Mouse (Mus musculus): ENCODE measurements around the gene Plek. TPM values are rescaled to one million over a fixed set of nuclear protein-coding genes. Genes with fewer than 3 reads are reported as not detected.

The Plek gene
- polyA plus RNA-seq, 1 experiment from 2014 or later: 10.6 TPM

DNA sequence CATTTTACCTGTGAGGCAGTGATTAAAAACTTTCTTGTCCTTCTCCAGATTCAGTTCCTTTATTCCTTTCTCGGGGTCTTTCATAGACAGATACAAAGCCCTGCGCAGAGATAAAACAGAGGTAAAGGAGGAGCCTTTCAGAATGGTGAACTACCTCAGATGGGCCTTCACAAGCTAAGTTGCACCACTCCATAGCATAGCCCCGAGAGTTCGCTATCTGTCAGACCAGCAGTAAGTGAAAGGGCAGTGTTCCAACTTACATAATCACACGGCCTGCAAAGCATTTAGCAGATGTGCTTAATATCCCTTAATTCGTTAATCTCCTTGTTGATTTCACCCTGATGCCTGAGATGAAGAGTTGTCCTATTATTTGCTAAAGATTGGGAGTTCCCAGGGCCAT is 59.3 kb downstream of the Plek start:
- Histone ChIP-seq H3K9me3 (no peaks in the 10 kb centered on the region), H3K36me3 (no peaks in the 10 kb centered on the region), H3K27ac (no peak overlapping the region), H3K4me3 (no peak overlapping the region), H3K27me3 (ENCODE audit: insufficient read depth, poor library complexity, severe bottlenecking) (no peaks in the 10 kb centered on the region), H3K4me1 (no peaks in the 10 kb centered on the region)
- 81% methylated on average over 6 of the region's 6 CpGs for WGBS
- no peak for DNase-seq (ENCODE audit: low spot score)

GRCm38 (mm10) chr11:16989885-16990284 is 62.3 kb downstream of the Plek start:
- WGBS: 81% methylated on average over 5 of the region's 5 CpGs
- H3K27ac ChIP-seq: no peak overlapping the region
- H3K4me1 ChIP-seq: no peaks in the 10 kb centered on the region
- H3K4me3 ChIP-seq: no peak overlapping the region
- H3K36me3 ChIP-seq: no peaks in the 10 kb centered on the region
- H3K9me3 ChIP-seq: no peaks in the 10 kb centered on the region
- no peaks in the 10 kb centered on the region for H3K27me3 ChIP-seq (ENCODE audit: insufficient read depth, poor library complexity, severe bottlenecking)
- DNase-seq (ENCODE audit: low spot score): no peak

DNA sequence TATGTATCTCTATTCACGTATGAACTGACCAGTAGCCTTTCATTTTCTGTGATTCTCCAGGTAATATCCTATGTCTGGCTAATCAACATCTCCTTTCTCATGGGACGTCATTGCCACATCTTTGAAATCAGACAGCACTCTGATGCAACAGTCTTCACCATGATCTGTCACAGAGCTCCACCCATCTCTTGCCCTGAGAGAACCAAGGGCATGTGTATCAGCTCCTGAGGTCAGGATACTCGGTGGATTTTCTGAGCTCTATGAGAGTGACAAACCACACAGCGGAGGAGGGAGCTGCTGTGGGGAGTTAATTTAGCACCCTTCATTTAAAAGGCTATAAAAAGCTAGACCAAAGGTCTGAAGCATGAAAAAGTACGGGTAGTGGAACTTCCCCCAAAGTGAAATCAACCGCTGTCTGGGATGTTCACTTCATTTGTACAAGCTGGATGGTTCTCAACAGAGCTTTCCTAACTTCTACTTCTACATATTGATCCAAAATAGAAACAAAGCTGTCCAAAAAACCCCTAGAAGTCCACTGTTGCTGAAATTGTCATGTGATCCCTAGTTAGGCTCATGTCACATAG is 64.3 kb downstream of the Plek start:
- Histone ChIP-seq H3K36me3 (no peaks in the 10 kb centered on the region), H3K27me3 (ENCODE audit: insufficient read depth, poor library complexity, severe bottlenecking) (no peaks in the 10 kb centered on the region), H3K4me1 (no peaks in the 10 kb centered on the region), H3K4me3 (no peak overlapping the region), H3K9me3 (no peaks in the 10 kb centered on the region), H3K27ac (no peak overlapping the region)
- DNase-seq (ENCODE audit: low spot score): no peak
- 69% methylated on average over 6 of the region's 6 CpGs for WGBS

DNA sequence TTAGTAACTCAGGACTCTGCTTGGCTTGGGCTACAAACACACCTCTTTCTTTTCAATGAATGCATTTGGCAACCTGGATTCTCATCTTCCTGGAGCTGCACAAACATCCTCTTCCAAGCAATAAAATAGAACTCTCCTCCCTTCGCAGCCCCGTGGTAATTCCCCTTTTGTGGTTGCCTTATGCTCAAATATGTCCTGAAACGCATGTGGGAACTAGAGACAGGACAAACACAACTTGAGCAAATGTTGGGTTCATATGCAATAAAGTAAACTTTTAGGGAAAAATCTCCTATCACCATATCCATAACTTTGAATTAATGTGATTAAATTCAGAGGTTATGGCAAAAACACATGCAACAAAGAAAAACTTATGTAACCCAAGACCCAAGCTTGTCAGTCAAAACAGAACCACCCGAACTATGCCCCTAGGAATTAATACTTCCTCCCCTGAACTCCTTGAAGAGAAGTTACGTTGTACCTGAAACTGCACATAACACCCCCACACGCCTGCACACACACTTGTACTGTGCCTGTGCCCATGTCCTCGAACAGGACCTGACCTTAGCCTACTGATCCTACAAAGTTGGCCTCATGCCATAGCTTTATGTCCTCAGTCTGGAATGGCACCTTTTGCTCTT is 65.5 kb downstream of the Plek start:
- Histone ChIP-seq H3K36me3 (no peaks in the 10 kb centered on the region), H3K27ac (no peak overlapping the region), H3K27me3 (ENCODE audit: insufficient read depth, poor library complexity, severe bottlenecking) (no peaks in the 10 kb centered on the region), H3K4me3 (no peak overlapping the region), H3K9me3 (no peaks in the 10 kb centered on the region), H3K4me1 (no peaks in the 10 kb centered on the region)
- 75% methylated on average over 7 of the region's 7 CpGs for WGBS
- no peak for DNase-seq (ENCODE audit: low spot score)

GRCm38 (mm10) chr11:16978161-16978707 is 73.9 kb downstream of the Plek start:
- H3K27ac ChIP-seq: no peak overlapping the region
- H3K36me3 ChIP-seq: no peaks in the 10 kb centered on the region
- no peak for DNase-seq (ENCODE audit: low spot score)
- H3K4me1 ChIP-seq: peaks cover 2% of the 10 kb centered on the region; the same call in 1 of the 2 replicates
- H3K4me3 ChIP-seq: no peak overlapping the region
- no peaks in the 10 kb centered on the region for H3K9me3 ChIP-seq
- H3K27me3 ChIP-seq (ENCODE audit: insufficient read depth, poor library complexity, severe bottlenecking): no peaks in the 10 kb centered on the region
- 82% methylated on average over 5 of the region's 5 CpGs for WGBS

DNA sequence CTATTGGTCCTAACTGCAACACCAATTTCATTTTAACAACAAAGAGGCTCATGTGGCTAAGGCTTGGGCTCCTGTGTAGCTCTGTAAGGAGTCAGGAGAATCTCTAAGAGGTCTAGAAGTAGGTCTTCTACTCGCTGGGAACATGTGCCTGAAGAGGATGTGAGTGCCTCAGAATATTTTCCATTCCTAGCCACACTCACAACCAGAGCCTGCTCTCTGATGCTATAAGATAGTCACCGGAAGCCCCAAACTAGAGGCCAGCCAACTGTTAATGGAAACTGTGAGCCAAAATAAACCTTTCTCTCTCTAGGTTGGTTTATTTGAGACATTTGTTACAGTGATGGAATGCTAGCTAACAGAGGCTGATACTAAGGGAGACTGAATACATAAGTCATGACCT is 74.6 kb downstream of the Plek start:
- Histone ChIP-seq H3K4me1 (peaks cover 2% of the 10 kb centered on the region; the same call in 1 of the 2 replicates), H3K9me3 (no peaks in the 10 kb centered on the region), H3K4me3 (no peak overlapping the region), H3K27ac (no peak overlapping the region), H3K27me3 (ENCODE audit: insufficient read depth, poor library complexity, severe bottlenecking) (no peaks in the 10 kb centered on the region), H3K36me3 (no peaks in the 10 kb centered on the region)
- WGBS: 49% methylated on average over 2 of the region's 2 CpGs
- no peak for DNase-seq (ENCODE audit: low spot score)

- Histone ChIP-seq H3K4me3 (no peak overlapping the region), H3K27me3 (ENCODE audit: insufficient read depth, poor library complexity, severe bottlenecking) (no peaks in the 10 kb centered on the region), H3K36me3 (no peaks in the 10 kb centered on the region), H3K4me1 (peaks cover 2% of the 10 kb centered on the region; the same call in 1 of the 2 replicates), H3K9me3 (no peaks in the 10 kb centered on the region), H3K27ac (no peak overlapping the region)
- WGBS: 49% methylated on average over 4 of the region's 4 CpGs
- DNase-seq (ENCODE audit: low spot score): no peak
These were observed 75.2 kb downstream of the Plek start for GRCm38 (mm10) chr11:16976937-16977336.

DNA sequence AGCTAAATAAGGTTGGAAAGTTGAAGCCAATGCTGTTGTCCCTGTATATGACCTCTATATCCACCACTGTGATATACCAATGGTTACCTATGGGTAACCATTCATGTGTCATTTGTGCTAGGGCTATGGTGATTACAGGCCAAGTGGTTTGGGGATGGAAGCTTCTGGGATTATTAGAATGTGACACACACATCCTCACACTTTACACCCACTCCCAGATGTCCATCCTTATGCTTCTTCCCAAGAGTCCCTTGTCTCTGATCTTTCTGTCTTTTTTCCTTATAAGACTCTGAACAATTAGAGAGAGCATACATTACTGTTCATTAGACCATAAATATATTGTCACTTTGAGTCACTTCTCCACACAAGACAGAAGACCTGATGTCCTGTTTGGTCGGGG is 79.1 kb downstream of the Plek start:
- Histone ChIP-seq H3K36me3 (no peaks in the 10 kb centered on the region), H3K4me3 (no peak overlapping the region), H3K27me3 (ENCODE audit: insufficient read depth, poor library complexity, severe bottlenecking) (no peaks in the 10 kb centered on the region), H3K9me3 (no peaks in the 10 kb centered on the region), H3K4me1 (peaks cover 2% of the 10 kb centered on the region; the same call in 1 of the 2 replicates), H3K27ac (no peak overlapping the region)
- WGBS: 80% methylated on average over 1 of the region's 1 CpGs
- DNase-seq (ENCODE audit: low spot score): no peak

- Histone ChIP-seq H3K9me3 (no peaks in the 10 kb centered on the region), H3K4me3 (no peak overlapping the region), H3K4me1 (peaks cover 2% of the 10 kb centered on the region; the same call in 1 of the 2 replicates), H3K27me3 (ENCODE audit: insufficient read depth, poor library complexity, severe bottlenecking) (no peaks in the 10 kb centered on the region), H3K27ac (no peak overlapping the region), H3K36me3 (no peaks in the 10 kb centered on the region)
- DNase-seq (ENCODE audit: low spot score): no peak
- WGBS: 73% methylated on average over 3 of the region's 3 CpGs
These were observed 80.2 kb downstream of the Plek start for GRCm38 (mm10) chr11:16972027-16972426.

GRCm38 (mm10) chr11:16969650-16970049 is 82.5 kb downstream of the Plek start:
- no peaks in the 10 kb centered on the region for H3K9me3 ChIP-seq
- WGBS: 47% methylated on average over 2 of the region's 2 CpGs
- no peak overlapping the region for H3K4me3 ChIP-seq
- no peak overlapping the region for H3K27ac ChIP-seq
- H3K27me3 ChIP-seq (ENCODE audit: insufficient read depth, poor library complexity, severe bottlenecking): no peaks in the 10 kb centered on the region
- no peak for DNase-seq (ENCODE audit: low spot score)
- no peaks in the 10 kb centered on the region for H3K36me3 ChIP-seq
- no peaks in the 10 kb centered on the region for H3K4me1 ChIP-seq

- Histone ChIP-seq H3K27ac (no peak overlapping the region), H3K4me3 (no peak overlapping the region), H3K4me1 (no peaks in the 10 kb centered on the region), H3K9me3 (no peaks in the 10 kb centered on the region), H3K27me3 (ENCODE audit: insufficient read depth, poor library complexity, severe bottlenecking) (no peaks in the 10 kb centered on the region), H3K36me3 (no peaks in the 10 kb centered on the region)
- 32% methylated on average over 2 of the region's 2 CpGs for WGBS
- DNase-seq (ENCODE audit: low spot score): no peak
These were observed 84.4 kb downstream of the Plek start for GRCm38 (mm10) chr11:16967806-16968205.

DNA sequence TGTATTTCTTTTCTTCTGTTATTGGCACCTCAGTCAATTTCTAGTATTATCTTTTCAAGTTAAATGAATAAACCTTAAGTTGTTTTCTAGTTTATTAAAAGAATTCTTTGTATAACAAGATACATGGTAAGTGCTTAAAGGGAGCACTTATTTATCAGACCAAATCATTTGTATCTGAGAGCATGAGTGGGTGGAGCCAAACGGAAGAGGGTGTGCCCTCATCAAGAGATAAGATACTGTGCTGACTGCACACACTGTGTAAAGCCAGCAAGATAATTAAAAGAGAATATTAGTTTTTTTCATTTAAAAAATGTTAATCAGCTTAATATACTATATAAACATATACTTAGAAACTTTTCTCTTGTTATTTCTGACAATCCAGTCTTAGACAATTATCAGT is 93.7 kb downstream of the Plek start:
- 65% methylated on average over 1 of the region's 1 CpGs for WGBS
- no peak overlapping the region for H3K4me3 ChIP-seq
- H3K4me1 ChIP-seq: no peaks in the 10 kb centered on the region
- no peak for DNase-seq (ENCODE audit: low spot score)
- H3K9me3 ChIP-seq: no peaks in the 10 kb centered on the region
- H3K27me3 ChIP-seq (ENCODE audit: insufficient read depth, poor library complexity, severe bottlenecking): no peaks in the 10 kb centered on the region
- no peak overlapping the region for H3K27ac ChIP-seq
- no peaks in the 10 kb centered on the region for H3K36me3 ChIP-seq

DNA sequence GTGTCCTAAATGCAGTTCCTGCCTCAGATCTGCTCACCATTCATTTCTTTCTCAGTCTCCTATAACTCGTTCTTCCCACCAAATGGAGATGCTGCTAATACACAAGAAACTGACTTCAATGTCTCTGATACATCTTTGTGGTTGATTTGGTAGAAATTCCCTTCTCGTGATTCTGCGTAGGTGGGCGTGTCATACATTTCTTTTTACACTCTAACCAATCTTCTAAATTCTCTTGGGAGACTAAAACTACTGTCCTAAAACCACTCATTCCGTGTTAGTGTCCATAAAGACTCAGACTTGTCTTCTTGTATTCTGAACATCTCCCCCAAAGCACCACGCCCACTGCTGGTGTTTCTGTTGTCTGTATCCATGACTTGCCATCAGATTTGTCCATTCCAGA is 95.2 kb downstream of the Plek start:
- no peak overlapping the region for H3K27ac ChIP-seq
- WGBS: 85% methylated on average over 6 of the region's 6 CpGs
- no peak for DNase-seq (ENCODE audit: low spot score)
- H3K9me3 ChIP-seq: no peaks in the 10 kb centered on the region
- no peak overlapping the region for H3K4me3 ChIP-seq
- no peaks in the 10 kb centered on the region for H3K36me3 ChIP-seq
- no peaks in the 10 kb centered on the region for H3K27me3 ChIP-seq (ENCODE audit: insufficient read depth, poor library complexity, severe bottlenecking)
- peaks cover 4% of the 10 kb centered on the region; the same call in 1 of the 2 replicates for H3K4me1 ChIP-seq
